Mouse (Mus musculus) midbrain, embryonic 14.5 days (tissue): ENCODE results near the gene Camta1. TPM values are rescaled to one million over a fixed set of nuclear protein-coding genes. Genes with fewer than 3 reads are reported as not detected.
"Not testable (repeated sequence)": the region's sequence is repeated elsewhere in the genome, so short reads cannot be mapped to it uniquely, and the experiment has no call there.

Source experiments
- ATAC-seq: fragments of 200-750 bp; cut with Nextera tagmentation; 2 replicates; pipeline ENCODE4 v1.8.0; 2017; ENCODE audit warnings: moderate number of reproducible peaks, moderate library complexity; ENCODE audit not compliant: low FRiP score, low TSS enrichment
- DNase-seq: peaks from one replicate; pipeline ENCODE4 v3.0.0-alpha.2; 2015
- H3K27ac ChIP-seq: fragments of 300-500 bp; sonication (generic); replicated peaks from 2 replicates; pipeline ENCODE4 v1.5.1; 2014; ENCODE audit warnings: mild to moderate bottlenecking, low read depth, low read length, moderate library complexity
- H3K27me3 ChIP-seq: fragments of 300-500 bp; sonication (generic); 2 replicates; pipeline ENCODE4 v1.6.1; 2014; ENCODE audit warnings: low read length, control low read depth, mixed read lengths; ENCODE audit not compliant: control insufficient read depth, insufficient read depth
- H3K36me3 ChIP-seq: fragments of 300-500 bp; sonication (generic); 2 replicates; pipeline ENCODE4 v1.6.1; 2014; ENCODE audit warnings: low read length, control low read depth; ENCODE audit not compliant: control insufficient read depth, insufficient read depth
- H3K4me1 ChIP-seq: fragments of 300-500 bp; sonication (generic); 2 replicates; pipeline ENCODE4 v1.6.1; 2014; ENCODE audit warnings: mild to moderate bottlenecking, antibody characterized with exemption, low read length, control low read depth; ENCODE audit not compliant: control insufficient read depth, insufficient read depth
- H3K4me2 ChIP-seq: fragments of 300-500 bp; sonication (generic); 2 replicates; pipeline ENCODE4 v1.6.1; 2014; ENCODE audit warnings: mild to moderate bottlenecking, low read length, moderate library complexity
- H3K4me3 ChIP-seq: fragments of 300-500 bp; sonication (generic); replicated peaks from 2 replicates; pipeline ENCODE4 v1.5.1; 2014; ENCODE audit warnings: low read depth, low read length
- H3K9ac ChIP-seq: fragments of 300-500 bp; sonication (generic); replicated peaks from 2 replicates; pipeline ENCODE4 v1.6.1; 2014; ENCODE audit warnings: mild to moderate bottlenecking, low read length, moderate library complexity
- H3K9me3 ChIP-seq: fragments of 300-500 bp; sonication (generic); 2 replicates; pipeline ENCODE4 v1.6.1; 2016; ENCODE audit warnings: low read length, control low read depth, mixed read lengths; ENCODE audit not compliant: control insufficient read depth
- WGBS: fragments of 180-500 bp; shearing (Covaris S2); extraction: QIAGEN DNeasy Blood & Tissue Kit; methylation state at CpG from one replicate; pipeline ENCODE4 v1.1.7; 2014; 5-methylcytosine and 5-hydroxymethylcytosine counted together
- polyA plus RNA-seq: library from polyadenylated mRNA; unstranded; fragments of >200 nt; fragmentation: Nextera tagmentation; extraction: Ambion mirVana; gene quantifications from 2 replicates; pipeline ENCODE4 v1.2.1, GENCODE M21; 2014

The Camta1 gene
- polyA plus RNA-seq, 1 experiment from 2014 or later, result 157 TPM

DNA sequence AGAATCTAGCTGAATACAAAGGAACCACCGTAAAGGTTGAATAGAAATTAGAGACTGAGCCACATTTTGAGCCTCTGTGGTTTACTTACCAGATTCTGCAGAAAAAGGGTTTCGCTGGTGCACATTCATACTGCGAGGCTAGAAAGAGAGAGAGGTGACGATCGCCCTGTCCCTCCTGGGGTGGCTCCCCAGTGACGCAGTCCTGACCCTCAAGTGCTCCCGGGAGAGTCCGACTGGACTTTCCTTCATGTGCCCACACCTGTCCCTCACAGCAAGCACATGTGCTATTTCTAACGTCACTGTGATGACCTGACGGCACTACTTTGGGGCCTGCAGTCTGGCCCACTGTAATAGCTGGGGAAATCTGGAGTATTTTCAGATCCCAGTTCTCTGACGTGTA, 823.9 kb downstream of the Camta1 start:
- ATAC-seq, result no peak
- Histone ChIP-seq H3K27ac (no peak overlapping the region), H3K4me1 (no peaks in the 10 kb centered on the region), H3K27me3 (no peaks in the 10 kb centered on the region), H3K4me2 (no peak overlapping the region), H3K4me3 (no peak overlapping the region), H3K9me3 (no peaks in the 10 kb centered on the region), H3K36me3 (no peaks in the 10 kb centered on the region), H3K9ac (no peak overlapping the region)
- 90% methylated on average over 11 of the region's 11 CpGs for WGBS
- DNase-seq, result no peak

DNA sequence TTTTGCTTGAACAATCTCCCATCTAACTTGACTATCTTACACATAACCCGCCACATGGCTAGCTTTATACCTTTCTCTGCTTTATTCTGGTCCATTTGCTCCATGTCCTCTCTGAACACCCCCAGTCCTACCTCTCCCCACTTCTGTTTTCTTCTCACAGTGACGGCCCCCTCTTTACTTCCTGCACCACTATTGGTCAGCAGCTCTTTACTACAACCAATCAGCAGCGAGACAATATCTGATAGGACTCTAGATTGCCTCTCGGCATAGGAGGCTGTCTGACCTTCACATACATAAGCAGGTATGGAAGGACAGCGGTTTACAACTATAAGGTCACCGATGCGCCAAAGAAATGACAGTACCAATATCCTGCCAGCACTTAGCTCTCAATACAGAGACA, 825.2 kb downstream of the Camta1 start:
- Histone ChIP-seq H3K9ac (no peak overlapping the region), H3K9me3 (no peaks in the 10 kb centered on the region), H3K4me3 (no peak overlapping the region), H3K36me3 (no peaks in the 10 kb centered on the region), H3K27me3 (no peaks in the 10 kb centered on the region), H3K4me1 (no peaks in the 10 kb centered on the region), H3K27ac (no peak overlapping the region), H3K4me2 (no peak overlapping the region)
- ATAC-seq (no peak), DNase-seq (no peak)
- 87% methylated on average over 7 of the region's 7 CpGs for WGBS

DNA sequence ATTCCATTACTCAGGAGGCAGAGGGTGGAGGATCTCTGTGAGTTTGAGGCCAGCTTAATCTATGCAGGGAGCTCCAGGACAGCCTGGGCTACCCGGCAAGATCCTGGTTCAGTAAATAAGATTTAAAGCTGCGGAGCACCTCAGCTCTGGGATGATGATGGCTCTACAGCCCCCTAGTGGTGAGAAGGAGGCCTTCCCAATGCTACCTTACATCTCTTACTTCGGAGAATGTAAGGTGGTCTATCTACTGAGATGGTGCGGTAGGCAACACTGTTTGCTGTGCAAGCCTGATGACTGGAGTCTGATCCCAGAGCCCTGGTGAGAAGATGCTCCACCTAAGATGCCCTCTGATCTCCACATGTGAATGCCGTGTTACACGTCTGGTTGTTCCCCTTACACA, 834.7 kb downstream of the Camta1 start:
- ATAC-seq (no peak), DNase-seq (peak; percentile 81)
- no peaks in the 10 kb centered on the region for H3K27me3 ChIP-seq
- H3K4me1 ChIP-seq, result no peaks in the 10 kb centered on the region
- H3K4me3 ChIP-seq, result no peak overlapping the region
- H3K9ac ChIP-seq, result no peak overlapping the region
- no peak overlapping the region for H3K27ac ChIP-seq
- peaks cover 9% of the 10 kb centered on the region; the same call in 1 of the 2 replicates for H3K36me3 ChIP-seq
- WGBS, result 49% methylated on average over 6 of the region's 6 CpGs
- H3K4me2 ChIP-seq, result no peak overlapping the region
- H3K9me3 ChIP-seq, result no peaks in the 10 kb centered on the region

DNA sequence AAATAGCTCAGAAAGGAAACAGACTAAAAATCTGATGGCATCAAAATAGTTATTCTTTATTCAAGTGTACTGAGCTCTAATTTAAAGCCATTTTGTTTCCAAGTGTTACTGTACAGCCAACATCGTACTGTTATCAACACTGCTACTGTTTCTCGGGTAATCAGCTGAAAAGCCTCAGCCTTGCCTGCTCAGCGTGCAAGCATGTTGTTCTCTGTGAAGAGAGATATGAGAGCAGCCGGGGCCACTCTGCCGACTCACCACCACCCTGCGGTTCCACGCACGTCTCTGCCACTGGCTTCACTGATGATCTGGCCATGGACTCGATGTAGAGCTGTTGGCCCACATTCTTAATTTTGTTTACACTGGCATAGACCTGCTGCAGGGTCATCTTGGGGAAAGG, 837.5 kb downstream of the Camta1 start:
- H3K9ac ChIP-seq, result no peak overlapping the region
- no peak for ATAC-seq

DNA sequence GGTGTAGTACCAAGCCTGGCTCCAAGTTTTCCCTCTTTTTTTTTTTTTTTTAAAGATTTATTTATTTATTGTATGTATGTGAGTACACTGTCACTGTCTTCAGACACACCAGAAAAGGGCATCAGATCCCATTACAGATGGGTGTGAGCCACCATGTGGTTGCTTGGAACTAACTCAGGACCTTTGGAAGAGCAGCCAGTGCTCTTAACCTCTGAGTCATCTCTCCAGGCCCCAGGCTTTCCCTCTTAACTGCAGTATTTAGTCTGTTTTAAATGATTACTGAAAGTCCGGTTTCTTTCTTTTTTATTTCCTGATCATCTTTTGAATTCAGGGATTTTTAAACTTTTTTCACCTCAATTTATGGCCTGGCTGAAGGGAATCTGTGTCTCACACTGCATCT, 844.3 kb downstream of the Camta1 start:
- not testable (repeated sequence) for H3K9ac ChIP-seq, DNase-seq, H3K9me3 ChIP-seq, H3K4me3 ChIP-seq, H3K4me1 ChIP-seq, ATAC-seq, H3K27me3 ChIP-seq, H3K4me2 ChIP-seq, H3K27ac ChIP-seq
- H3K36me3 ChIP-seq, result peaks cover 26% of the 10 kb centered on the region
- 95% methylated on average over 1 of the region's 1 CpGs for WGBS

More for the DNA sequence above, 837.5 kb downstream of the Camta1 start:
- 94% methylated on average over 9 of the region's 9 CpGs for WGBS
- no peaks in the 10 kb centered on the region for H3K4me1 ChIP-seq
- peaks cover 15% of the 10 kb centered on the region; the same call in 1 of the 2 replicates for H3K36me3 ChIP-seq
- DNase-seq, result no peak
- H3K4me2 ChIP-seq, result no peak overlapping the region
- H3K9me3 ChIP-seq, result no peaks in the 10 kb centered on the region
- H3K27ac ChIP-seq, result no peak overlapping the region
- H3K4me3 ChIP-seq, result no peak overlapping the region
- H3K27me3 ChIP-seq, result no peaks in the 10 kb centered on the region

DNA sequence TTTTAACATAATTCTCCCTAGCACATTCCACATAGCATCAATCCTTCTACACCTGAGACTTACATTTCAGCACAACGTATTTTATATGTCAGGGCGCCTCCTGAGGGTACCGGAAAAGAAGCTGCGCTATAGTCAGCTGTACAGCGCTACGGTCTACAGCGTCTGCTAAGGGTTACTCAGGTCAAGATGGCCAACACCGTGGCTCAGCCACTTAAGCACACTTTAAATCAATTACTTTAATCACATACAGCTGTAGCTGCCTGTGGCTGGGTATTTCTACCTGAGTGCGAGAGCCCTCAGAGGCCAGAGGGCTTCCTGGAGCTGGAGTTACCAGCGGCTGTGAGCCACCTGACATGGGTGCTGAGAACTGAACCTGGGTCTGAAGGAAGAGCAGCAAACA, 845.7 kb downstream of the Camta1 start:
- Histone ChIP-seq H3K9ac (no peak overlapping the region), H3K36me3 (peaks cover 21% of the 10 kb centered on the region), H3K9me3 (no peaks in the 10 kb centered on the region), H3K4me2 (no peak overlapping the region), H3K27me3 (no peaks in the 10 kb centered on the region), H3K4me1 (no peaks in the 10 kb centered on the region), H3K4me3 (no peak overlapping the region), H3K27ac (no peak overlapping the region)
- DNase-seq (no peak), ATAC-seq (no peak)
- 93% methylated on average over 10 of the region's 10 CpGs for WGBS

DNA sequence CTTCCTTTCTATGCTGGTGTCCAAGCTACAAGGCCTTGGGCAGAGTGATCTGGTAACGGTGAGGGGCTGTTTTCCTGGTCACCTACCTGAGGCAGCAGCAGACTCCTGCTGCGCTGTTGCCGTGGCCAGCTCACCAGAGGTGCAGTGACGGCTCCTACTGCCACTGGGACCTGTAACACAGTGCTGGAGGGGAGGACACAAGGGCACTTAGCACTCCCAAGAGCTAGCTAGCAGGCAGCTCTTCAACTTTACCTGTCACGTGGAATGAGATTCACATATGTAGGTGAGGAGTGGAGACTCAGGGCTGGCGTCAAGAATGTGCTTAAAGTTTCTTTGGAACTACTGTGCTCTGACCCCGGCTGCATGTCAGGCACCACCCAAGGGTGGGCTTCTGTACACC, 851.4 kb downstream of the Camta1 start:
- H3K4me1 ChIP-seq, result no peaks in the 10 kb centered on the region
- no peaks in the 10 kb centered on the region for H3K9me3 ChIP-seq
- no peaks in the 10 kb centered on the region for H3K27me3 ChIP-seq
- peaks cover 8% of the 10 kb centered on the region for H3K36me3 ChIP-seq
- whole genome bisulfite sequencing, result 93% methylated on average over 7 of the region's 7 CpGs
- no peak overlapping the region for H3K9ac ChIP-seq
- no peak overlapping the region for H3K4me3 ChIP-seq
- H3K27ac ChIP-seq, result no peak overlapping the region
- no peak for ATAC-seq
- DNase-seq, result no peak
- H3K4me2 ChIP-seq, result no peak overlapping the region

DNA sequence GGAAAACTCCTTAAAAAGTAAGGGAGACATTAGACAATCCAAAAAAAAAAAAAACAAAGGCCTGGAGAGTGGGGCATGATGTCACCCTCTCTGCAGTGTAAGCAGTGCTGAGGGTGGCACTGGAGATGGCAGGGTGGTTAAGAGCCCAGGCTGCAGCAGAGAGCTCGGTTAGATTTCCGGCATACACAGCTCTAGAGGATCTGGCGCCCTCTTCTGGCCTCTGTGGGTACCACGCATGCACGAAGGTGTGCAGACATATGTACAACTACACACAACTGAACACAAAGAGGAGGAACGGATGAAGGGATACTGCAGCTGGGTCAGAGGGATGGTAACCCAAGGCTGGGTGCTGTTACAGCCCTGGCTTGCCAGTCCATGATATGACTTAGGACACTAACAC, 854.7 kb downstream of the Camta1 start:
- H3K27me3 ChIP-seq, result no peaks in the 10 kb centered on the region
- WGBS, result 52% methylated on average over 6 of the region's 6 CpGs
- H3K27ac ChIP-seq, result no peak overlapping the region
- ATAC-seq (no peak), DNase-seq (peak; percentile 24)
- no peaks in the 10 kb centered on the region for H3K9me3 ChIP-seq
- H3K4me3 ChIP-seq, result no peak overlapping the region
- 0 out of 2 replicates have a peak, but pooled peaks cover under 1% of the 10 kb centered on the region for H3K36me3 ChIP-seq
- no peak overlapping the region for H3K9ac ChIP-seq
- H3K4me2 ChIP-seq, result no peak overlapping the region
- no peaks in the 10 kb centered on the region for H3K4me1 ChIP-seq

DNA sequence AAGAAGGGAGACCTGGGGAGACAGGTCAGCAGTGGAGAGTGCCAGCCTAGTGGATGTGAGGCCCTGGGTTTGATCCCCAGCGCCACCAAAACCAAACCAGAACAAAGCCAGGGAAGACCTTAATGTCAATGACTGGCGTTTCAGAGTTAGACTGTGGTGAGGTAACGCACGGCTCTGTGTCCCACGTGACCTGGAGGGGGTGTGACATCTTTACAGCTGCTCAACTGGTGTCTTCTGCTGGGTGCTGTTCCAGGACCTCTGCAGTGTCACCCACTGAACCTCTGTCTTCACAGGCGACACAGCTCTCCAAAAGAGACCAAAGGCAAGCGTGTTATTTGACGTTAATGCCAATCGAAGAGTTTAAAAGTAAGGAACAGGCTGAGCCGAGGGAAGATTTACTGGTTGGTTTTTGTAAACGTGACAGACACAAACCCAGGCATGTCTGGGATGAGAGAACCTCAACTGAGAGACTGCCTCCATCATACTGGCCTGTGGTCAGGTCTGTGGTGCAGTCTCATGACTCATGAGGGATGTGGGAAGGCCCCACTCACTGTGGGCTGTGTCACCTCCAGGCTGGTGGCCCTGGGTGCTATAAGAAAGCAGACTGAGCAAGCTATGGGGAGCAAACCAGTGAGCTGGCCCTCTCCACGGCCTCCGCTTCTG, 855.9 kb downstream of the Camta1 start:
- Histone ChIP-seq H3K4me3 (no peak overlapping the region), H3K4me2 (no peak overlapping the region), H3K9ac (no peak overlapping the region), H3K4me1 (no peaks in the 10 kb centered on the region), H3K9me3 (no peaks in the 10 kb centered on the region), H3K27ac (no peak overlapping the region), H3K36me3 (no peaks in the 10 kb centered on the region), H3K27me3 (no peaks in the 10 kb centered on the region)
- WGBS, result 94% methylated on average over 13 of the region's 13 CpGs
- DNase-seq, result no peak
- no peak for ATAC-seq
